Mouse (Mus musculus) c-Kit-positive CD71-positive TER-119-positive erythroid progenitor cells, embryonic 14.5 days (primary cell): ENCODE measurements at regions not wholly inside any gene's neighbourhood (a gene's known extent, or its start where the extent isn't known, plus 50 kb on each side); places are given as distances from the start of the nearest gene placed in this dataset.

ENCODE experiments used
- DNase-seq: peaks from one replicate; pipeline ENCODE4 v3.0.0-alpha.2; 2013; ENCODE audit warnings: low spot score

DNA sequence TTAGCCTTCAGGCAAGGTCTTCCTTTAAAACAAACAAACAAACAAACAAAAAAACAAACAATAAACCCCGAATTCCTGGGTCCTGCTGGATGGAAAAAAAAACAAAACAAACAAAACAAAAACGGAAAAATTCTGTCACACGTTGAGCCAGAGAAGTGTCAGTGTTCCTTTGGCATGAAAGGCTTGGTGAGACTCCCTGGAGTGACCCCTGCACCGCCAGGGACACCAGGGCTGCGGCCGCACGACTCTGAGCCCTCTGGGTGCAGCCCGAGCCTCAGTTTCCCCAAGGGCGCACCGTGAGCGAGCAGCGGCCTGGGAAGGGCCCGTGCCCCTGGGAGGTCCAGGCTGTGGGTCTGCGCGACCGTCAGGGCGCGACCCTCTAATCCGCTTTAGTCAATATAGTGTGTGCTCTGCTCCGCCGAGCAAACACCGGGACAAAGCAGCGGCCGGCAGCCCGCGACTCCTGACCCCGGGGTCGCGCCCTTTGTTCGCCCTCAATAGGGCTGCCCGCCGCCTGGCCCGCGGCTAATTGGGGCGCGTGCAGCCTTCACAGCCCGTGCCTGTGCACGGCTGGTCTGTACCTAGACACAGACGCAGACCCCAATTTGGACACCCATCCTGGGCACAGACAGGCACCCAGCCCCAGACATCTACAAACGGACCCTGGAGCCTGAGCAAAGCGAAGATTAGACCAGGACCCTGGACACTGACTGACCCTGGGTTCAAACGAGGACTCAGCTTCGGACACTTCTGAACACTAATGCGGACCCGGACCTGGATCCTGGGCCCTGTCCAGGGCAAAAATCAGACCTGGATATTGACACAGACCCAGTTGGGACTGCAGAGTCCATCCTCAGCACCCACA is 74.0 kb upstream of the Ppara start:
- DNase-seq, result no peak

DNA sequence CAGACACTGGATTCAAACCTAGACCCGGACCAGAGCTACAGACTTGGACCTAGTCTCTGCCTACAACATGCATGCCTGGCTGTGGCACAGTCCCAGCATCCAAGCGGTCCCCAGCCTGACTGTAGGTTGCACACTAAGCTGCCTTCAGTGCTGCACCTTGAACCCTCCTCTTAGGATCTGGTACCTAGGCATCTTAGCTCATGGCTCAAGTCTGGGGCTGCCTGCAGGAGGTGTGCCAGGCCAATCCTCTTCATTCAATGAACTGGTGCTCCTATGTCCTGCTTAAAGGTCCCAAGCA is 73.4 kb upstream of the Ppara start:
- no peak for DNase-seq

DNA sequence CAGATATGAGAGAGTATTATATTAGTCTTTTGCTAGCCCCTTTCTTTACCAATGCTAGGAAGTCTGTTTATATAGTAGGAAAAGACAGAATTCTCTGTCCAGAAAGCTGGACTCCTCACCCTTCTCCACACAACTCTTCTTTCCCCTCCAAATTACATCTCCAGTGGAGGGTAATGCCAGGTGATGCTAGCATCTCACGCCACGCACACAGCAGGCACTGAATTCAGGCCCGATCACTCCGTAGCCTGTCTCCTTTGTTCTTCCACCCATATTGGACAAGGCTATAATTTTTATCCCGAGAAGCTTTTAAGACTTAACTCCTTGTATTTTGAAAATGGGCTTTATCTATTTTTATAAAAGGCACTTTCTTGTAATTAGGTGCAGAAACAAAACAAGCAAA is 73.0 kb upstream of the Ppara start:
- no peak for DNase-seq

DNA sequence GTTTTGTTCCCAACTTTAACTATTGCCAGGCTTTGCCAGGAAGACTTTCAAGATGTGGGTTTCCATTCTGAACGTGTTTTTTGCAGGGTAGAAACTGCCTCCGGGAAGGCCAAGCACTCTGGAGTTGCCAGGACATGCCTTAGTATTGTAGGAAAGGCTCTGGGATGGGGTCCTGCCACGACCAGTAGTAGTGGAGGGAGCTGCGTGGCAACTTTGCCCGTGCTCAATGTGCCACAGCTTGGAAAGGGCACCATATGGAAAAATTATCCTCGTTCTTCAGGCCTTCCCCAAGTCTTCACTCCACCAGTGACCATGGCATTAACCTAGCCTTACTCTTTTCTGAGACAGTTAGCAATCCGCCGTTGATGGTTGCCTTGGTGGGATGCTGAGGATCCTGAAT is 72.5 kb upstream of the Ppara start:
- no peak for DNase-seq

DNA sequence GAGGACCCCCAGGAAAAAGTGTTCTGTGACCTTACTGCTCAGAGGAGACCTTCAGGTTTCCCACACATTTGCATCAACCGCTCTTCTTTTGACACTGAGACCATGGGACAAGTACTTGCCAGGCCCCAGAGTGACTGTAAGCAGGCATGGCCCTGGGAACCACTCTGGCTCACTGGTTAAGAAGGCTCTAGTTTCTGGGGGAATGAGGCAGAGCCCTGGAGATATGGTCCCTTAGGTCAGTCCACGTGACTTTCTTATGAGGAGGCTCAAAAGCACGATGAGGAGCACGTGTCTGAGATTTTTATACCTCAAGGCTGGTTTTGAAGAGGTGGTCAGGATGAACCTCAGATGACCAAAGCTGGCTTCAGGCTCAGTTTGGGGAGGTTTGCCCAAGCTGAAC is 72.1 kb upstream of the Ppara start:
- DNase-seq, result no peak

DNA sequence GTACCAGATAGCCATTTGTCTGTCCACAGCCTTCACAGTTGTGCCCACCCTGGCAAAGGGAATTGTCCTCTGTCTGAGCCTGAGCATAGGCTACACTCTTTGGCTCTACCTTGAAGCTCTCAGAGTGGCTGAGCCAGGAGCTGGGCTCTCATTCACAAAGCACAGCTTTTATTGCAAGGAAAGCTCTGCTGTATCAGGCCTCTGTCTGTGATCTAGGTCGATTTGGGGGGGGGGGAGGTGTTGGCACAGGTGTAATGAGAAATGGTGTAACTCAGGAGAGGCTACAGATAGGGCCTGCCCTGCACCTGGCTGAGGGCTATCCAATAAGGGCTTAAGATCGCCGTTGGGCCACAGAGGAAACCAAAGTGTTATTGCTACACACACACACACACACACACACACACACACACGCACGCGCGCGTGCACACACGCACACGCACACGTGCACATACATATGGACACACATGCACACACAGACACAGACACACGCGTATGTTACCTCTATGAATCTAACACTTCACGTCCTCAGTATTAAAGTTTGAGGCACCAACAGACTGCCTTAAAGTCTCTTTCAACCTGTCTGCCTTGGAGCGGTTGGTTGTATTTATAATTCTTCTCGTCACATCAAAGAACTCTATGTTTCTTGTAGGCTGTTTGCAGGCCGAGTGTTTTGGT is 70.9 kb upstream of the Ppara start:
- no peak for DNase-seq

DNA sequence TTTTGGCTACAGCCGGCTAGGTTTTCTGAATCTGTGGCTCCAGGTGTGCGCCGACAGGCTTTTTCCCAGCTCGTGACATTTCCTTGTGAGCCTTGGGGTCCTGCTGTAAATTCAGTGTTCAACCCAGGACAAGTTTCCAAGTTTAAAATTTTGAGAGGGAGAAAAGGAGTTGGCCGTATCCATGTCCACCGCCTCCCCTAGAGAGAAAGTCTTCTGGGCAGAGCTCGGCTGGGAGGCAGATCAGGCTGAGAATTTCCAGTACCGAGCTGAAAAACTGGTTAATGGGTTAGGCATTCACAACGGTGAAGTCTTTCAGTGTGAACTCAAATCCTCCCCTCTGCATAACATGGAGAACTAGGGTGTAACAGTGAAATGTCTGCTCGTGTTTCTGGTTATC is 70.4 kb upstream of the Ppara start:
- DNase-seq, result no peak

DNA sequence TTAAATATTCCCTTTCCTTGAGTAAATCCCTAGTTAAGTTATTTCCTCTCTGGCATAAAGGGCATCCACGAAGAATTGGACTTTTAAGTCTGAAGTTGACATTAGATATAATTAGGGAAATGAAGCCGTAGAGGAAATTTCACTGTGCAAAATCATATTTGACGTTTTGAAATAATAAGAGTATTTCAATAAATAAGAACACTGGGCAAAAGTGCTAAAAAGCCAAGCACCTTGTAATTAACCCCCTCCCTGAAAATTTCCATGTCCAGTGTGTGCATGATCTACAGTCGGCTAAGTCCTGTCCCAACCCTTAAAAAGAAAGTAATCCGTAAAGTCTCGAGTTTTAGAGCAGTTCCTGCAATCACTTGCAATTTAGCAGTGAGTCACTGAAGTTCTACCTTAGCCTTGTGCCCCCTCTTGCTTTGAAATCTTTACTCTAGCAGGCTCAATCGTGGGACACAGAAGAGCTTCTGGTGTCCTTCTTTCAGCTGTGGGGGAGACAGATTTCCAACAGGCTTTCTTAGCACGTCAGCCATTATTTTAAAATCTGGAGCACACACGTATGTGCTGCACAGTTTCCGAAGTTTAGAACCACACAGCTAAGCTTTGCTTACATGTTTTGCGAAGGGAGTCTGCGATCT is 69.5 kb upstream of the Ppara start:
- no peak for DNase-seq

DNA sequence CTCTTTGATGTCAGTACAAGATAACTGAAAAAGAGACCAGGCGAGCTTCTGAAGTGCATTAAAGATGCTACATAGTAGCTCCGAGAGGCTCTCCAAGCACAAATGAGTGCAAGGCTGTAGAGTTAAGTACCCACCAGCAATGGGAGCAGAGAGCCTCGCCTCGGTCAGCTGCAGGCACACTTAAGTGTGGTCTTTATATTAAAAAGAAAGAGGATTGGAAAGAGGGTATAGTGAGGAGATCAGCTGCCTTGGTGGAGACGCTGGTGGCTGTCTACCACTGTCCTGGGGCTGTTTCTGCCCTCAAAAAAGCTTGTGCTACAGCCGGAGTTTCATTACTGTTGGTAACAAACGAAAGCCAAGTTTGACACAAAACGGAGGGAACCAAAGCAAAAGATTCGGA is 68.3 kb upstream of the Ppara start:
- no peak for DNase-seq

DNA sequence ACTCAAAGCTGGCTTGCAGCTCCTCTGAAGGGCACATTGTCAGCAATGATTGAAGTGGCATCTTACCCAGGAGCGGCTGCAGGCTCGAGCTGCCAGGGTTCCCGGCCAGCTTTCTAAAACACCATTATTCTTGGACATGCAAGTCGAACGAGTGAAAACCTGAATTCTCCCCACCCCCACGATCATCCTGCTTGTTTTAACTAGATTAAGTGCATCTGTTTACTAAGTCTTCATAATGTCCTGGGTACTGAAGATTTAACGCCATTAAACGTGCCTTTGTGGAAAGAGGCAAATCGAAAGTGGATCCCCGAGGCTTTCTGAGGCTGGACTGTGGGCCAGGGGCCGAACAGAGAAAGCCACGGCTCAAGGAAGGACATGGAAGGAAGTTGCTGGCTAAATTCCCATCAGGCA is 67.4 kb upstream of the Ppara start:
- DNase-seq, result no peak

DNA sequence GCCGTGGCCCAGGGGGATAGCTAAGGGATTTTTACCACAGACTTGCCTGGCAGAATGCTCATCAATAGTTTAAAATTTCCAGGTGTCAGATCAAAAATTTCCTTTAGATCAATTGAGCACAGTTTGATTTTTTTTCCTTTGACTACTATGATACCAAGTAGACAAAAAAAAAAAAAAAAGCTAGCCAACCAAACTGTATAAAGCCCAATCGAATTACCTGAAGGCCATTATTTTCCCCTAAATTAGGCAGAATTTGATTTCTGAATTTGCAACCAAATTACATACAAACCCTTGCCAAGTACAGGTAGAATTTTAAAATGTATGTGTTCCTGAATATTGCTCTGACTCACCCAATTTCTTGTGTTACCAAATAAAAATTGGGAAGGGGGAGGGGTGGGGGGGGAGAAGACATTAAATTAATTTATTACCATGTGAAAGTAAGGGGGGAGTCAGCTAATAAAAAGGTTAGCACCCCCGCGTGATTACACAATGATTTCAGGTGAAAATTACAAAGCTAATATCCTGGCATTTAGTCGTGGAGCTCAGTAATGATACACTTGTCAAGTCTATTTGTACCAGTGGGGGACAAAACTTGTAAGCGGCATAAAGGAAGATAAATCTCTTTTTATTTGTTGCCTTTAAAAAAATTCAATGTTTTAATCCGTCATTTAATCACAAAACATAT is 66.7 kb upstream of the Ppara start:
- no peak for DNase-seq

DNA sequence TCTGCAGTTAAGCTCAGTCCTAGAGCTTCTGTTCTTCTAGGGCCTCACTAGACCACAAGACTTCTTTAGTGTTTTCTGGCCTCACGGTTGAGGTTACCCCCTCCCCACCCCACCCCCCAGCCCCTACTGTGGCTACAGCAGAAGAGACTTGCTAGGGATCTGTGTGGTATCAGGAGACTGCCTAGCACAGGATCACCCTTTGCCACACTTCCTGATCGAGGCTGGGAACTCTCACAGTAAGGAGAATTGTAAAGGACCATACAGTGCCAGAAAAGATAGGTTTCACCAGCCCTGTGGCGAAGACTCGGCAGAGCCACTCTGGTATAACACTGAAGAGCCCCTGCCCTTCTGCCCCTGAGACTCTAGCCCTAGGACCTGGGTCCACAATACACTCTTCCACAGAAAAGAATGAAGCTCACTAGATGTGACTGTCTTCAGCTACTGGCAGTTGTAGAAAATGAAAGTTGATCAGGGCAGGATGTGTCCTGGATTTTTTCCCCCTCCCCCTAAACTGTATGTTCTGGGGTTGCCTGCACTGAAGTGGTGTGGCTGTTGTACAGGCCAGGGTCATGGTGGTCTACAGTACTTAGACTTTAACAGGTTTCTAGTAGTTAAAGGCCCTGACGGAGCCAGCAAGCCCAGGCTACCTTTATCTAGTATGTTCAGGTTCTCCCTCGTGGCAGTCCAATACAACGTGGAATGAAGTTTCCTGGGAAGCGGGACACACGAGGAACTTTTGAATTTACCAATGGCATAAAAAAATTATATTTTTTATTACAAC is 65.7 kb upstream of the Ppara start:
- DNase-seq, result no peak

DNA sequence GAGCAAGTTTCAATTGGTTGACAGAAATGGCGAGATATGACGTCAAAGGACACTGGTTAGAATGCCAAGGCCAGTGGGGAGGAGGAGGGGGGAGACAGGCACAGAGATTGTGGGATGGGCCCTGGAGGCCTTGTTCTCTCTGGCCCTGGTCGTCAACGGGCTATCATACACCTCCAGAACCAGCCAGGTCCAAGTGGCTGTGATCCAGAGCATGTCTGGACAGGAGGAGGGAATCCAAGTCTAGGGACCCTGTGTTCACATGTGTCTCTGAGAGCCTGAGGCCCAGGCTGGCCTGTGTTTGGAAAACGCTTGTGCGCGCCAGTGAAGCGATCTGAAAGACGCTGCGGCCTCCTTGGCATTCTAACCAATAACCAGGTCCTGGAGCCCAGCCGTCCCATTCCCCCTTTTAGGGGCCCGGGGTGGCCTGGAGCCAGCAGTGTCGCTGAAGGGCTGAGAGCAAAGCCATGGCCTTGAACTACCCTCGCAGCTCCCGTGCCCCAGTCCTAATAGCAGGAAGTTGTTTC is 65.1 kb upstream of the Ppara start:
- DNase-seq, result no peak

DNA sequence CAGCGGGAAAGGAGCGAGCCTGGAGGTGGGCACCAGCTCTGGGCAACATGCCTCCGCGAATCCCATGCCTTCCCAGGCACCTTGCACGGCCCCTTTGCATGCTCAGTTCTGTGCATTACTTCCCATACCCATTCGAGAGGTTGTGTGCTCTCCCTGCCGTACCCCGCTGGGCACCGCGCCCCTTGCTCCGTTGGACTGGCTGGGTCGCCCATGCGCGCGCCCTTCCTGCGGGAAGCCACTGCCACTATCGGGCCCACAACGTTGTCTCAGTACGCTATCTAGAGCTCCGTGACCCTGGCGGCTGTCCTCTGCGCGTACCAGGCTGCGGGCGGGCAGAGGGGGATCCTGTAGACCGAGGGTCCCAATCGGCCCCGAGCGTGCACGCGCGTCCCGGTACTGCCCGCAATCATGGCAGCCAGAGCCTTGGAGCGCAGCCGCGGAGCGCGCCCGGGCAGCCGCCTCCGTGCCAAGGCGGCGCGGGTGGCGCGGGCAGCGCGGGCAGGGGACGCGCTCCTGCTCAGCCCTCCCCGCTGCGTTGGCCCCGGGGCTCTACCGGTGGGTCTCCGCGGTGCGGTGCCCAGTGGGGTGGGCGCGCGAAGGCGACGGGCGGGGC is 64.5 kb upstream of the Ppara start:
- DNase-seq, result no peak

DNA sequence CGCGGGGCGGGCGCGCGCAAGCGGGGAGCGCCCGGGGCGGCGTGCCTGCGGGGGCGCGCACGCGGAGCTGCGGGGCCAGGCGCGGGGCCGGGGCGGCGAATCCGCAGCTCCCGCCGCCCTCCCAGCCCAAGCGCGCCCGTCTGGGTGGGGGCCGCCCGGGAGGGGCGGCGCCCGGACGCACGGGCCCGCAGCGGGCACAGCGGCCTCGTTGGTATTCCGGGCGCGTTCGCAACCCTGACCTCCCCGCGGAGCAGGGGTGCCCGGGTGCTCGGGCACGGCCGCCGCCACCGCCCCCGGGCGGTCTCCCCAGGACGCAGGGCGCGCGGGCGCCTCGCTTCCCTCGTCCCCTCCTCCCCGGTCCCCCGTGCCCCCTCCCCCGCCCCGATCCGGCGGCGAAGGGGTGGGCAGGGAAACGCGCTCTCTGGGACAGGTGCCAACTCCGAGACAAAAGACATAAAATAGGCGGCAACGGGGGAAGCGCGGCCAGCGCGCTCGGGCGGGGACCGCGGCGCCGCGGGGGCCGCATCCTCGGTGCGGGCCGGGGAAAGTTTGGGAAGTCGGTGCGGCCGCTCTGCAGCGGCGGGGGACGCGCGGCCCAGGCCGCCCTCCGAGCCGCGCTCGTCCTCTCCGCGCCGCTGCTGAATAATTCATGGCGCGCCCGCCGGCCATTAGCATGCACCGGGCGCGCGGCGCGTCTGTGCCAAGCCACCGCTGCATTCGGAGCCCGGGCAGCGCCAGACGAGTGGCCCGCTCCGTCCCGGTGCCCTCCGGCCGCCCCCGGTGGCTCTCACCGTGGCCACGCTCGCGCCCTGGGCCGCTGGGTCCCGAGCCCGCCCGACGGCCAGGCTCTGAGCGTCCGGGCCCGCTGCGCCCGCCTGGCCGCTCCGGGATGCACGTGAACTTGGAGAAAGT is 63.7 kb upstream of the Ppara start:
- DNase-seq, result no peak

DNA sequence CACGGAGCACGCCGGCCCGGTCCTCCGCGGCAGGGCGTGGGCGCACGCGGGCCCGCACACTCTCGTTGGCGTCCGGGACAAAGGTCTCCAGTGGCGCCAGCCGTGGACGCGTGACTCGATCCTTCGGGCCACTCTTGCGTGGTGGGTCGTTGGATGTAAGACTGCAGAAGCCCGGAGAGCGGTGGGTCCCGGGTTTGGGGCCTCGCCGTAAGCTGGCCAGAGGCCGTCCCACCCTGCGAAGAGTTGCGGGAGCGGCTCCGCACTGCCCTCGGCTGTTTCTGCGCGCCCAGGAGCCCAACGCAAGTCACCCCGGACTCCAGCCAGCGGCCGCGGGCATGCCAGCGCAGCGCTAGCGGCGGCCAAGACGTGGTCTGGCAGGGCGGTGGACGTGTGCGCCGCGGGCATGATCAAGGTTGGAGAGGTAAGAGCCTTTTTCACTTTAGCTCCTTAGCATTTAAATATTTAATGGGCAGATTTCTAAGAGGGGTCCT is 63.0 kb upstream of the Ppara start:
- DNase-seq, result no peak

DNA sequence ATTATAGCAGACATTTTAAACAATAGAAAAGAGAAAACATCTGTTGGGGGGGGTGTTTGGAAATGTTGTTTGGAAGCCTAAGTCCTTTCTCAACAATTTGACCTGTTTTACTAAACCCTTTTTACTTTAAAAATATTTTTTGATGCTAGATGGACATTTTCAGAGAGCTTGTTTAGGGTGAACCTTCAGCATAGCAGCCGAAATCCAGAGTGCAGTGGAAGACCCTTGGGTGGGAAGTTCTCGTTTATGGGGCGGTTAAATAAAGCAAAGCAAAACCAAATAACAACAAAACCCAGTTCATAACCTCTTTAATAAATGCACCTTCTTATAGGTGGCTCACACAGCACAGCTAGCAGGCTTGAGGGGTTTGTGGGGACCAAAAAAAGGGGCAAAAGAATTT is 62.4 kb upstream of the Ppara start:
- no peak for DNase-seq

DNA sequence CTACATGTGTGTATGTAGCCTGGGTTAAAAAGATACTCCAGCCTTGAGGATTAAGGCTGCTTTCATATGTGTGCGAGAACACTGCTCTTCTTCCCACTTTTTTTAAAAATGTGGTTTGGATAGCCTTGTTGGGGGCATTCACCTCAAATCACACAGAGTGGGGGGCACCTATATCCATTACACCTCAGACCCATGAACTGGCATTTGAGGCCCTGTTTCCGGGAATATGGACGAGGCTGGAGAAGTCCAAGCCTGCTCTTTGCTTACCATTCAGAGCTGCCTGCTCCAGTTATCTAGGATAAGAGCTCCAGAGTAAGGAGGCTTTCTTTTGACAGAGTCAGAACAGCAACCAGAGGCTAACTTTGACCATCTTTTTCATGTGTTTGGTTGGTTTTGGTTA is 61.9 kb upstream of the Ppara start:
- no peak for DNase-seq

DNA sequence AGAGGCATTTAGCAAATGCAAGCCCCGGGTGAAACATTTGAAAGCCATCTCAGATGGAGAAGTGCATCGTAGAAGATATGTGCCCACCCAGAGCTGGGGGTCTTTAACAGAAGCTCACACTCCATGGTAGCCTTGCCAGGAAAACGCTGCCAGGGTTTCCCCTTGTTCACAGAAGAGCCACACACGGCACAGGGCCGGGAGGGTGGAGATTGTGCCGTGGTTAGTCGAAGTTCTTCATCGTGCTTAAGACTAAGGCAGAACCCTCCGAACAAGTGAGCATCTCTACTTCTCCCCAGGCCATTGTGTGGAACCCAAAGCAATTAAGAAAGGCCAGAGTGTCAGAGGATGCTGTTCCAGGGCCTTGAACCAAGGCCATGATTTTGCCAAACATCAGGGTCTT is 61.3 kb upstream of the Ppara start:
- no peak for DNase-seq
